Mouse (Mus musculus) myocyte (in vitro differentiated cells): ENCODE data around the gene Ocel1. TPM values are rescaled to one million over a fixed set of nuclear protein-coding genes. Genes with fewer than 3 reads are reported as not detected.

Experiments
- H3K27me3 ChIP-seq: one replicate; pipeline ENCODE4 v1.6.1; 2011; ENCODE audit not compliant: control insufficient read depth, insufficient read depth, insufficient read length
- H3K36me3 ChIP-seq: one replicate; pipeline ENCODE4 v1.6.1; 2011; ENCODE audit not compliant: control insufficient read depth, insufficient read depth
- H3K4me2 ChIP-seq: one replicate; pipeline ENCODE4 v1.6.1; 2011; ENCODE audit warnings: low read depth, control low read depth
- H3K4me3 ChIP-seq: one replicate; pipeline ENCODE4 v1.5.1; 2011; ENCODE audit warnings: mild to moderate bottlenecking, control low read depth, moderate library complexity
- H3K79me2 ChIP-seq: one replicate; pipeline ENCODE4 v1.6.1; 2011; ENCODE audit not compliant: control insufficient read depth, insufficient read depth
- H3ac ChIP-seq: one replicate; pipeline ENCODE4 v1.6.1; 2011; ENCODE audit not compliant: control insufficient read depth, insufficient read length
- CEBPB ChIP-seq: IDR thresholded peaks from 2 replicates; pipeline ENCODE4 v1.6.1; 2011; ENCODE audit warnings: mild to moderate bottlenecking, moderate library complexity; ENCODE audit not compliant: poor library complexity, insufficient read depth, severe bottlenecking
- E2F4 ChIP-seq: IDR thresholded peaks from one replicate; pipeline ENCODE4 v1.6.1; 2011; ENCODE audit warnings: mild to moderate bottlenecking, control low read depth, moderate library complexity; ENCODE audit not compliant: insufficient read depth
- MAX ChIP-seq: IDR thresholded peaks from one replicate; pipeline ENCODE4 v1.6.1; 2011; ENCODE audit warnings: low read depth, mild to moderate bottlenecking, control low read depth
- MYOD1 ChIP-seq, 3 experiments: IDR thresholded peaks; one replicate each; pipeline ENCODE4 v1.6.1; 2011; ENCODE audit warnings: control low read depth in 2 of 3, low read depth in 2 of 3, mild to moderate bottlenecking in 2 of 3, moderate library complexity in 1 of 3; ENCODE audit not compliant: insufficient read length in 2 of 3, control insufficient read depth in 1 of 3
- MYOG ChIP-seq, 3 experiments: IDR thresholded peaks; one replicate each; pipeline ENCODE4 v1.6.1; 2011; ENCODE audit warnings: control low read depth in 2 of 3, low read depth in 2 of 3, mild to moderate bottlenecking in 2 of 3; ENCODE audit not compliant: insufficient read length in 2 of 3, control insufficient read depth in 1 of 3, insufficient read depth in 1 of 3
- POLR2A ChIP-seq: IDR thresholded peaks from one replicate; pipeline ENCODE4 v1.6.1; 2011; ENCODE audit warnings: low read depth, mild to moderate bottlenecking, control low read depth, moderate library complexity; ENCODE audit not compliant: insufficient read length
- POLR2AphosphoS2 ChIP-seq: IDR thresholded peaks from one replicate; pipeline ENCODE4 v1.6.1; 2011; ENCODE audit warnings: low read depth, control low read depth; ENCODE audit not compliant: insufficient read length
- REST ChIP-seq: IDR thresholded peaks from one replicate; pipeline ENCODE4 v1.6.1; 2011; ENCODE audit warnings: mild to moderate bottlenecking, control low read depth, moderate library complexity; ENCODE audit not compliant: insufficient read depth, insufficient read length
- SRF ChIP-seq: IDR thresholded peaks from one replicate; pipeline ENCODE4 v1.6.1; 2011; ENCODE audit warnings: low read depth; ENCODE audit not compliant: control insufficient read depth, insufficient read length
- TCF12 ChIP-seq: IDR thresholded peaks from one replicate; pipeline ENCODE4 v1.6.1; 2011; ENCODE audit warnings: mild to moderate bottlenecking, control low read depth; ENCODE audit not compliant: poor library complexity, insufficient read depth, severe bottlenecking
- TCF3 ChIP-seq: IDR thresholded peaks from one replicate; pipeline ENCODE4 v1.6.1; 2011; ENCODE audit warnings: low read depth, control low read depth; ENCODE audit not compliant: insufficient read length
- USF1 ChIP-seq: IDR thresholded peaks from one replicate; pipeline ENCODE4 v1.6.1; 2011; ENCODE audit warnings: low read depth, mild to moderate bottlenecking, control low read depth, moderate library complexity
- polyA plus RNA-seq: library from polyadenylated mRNA; unstranded; fragments of >200 nt; fragmentation: generic; extraction: Trizol; gene quantifications from one replicate; pipeline ENCODE4 v1.2.1, GENCODE M21; 2012; ENCODE audit warnings: missing spikeins

Ocel1 gene
- polyA plus RNA-seq, 1 experiment: 15.2 TPM

DNA sequence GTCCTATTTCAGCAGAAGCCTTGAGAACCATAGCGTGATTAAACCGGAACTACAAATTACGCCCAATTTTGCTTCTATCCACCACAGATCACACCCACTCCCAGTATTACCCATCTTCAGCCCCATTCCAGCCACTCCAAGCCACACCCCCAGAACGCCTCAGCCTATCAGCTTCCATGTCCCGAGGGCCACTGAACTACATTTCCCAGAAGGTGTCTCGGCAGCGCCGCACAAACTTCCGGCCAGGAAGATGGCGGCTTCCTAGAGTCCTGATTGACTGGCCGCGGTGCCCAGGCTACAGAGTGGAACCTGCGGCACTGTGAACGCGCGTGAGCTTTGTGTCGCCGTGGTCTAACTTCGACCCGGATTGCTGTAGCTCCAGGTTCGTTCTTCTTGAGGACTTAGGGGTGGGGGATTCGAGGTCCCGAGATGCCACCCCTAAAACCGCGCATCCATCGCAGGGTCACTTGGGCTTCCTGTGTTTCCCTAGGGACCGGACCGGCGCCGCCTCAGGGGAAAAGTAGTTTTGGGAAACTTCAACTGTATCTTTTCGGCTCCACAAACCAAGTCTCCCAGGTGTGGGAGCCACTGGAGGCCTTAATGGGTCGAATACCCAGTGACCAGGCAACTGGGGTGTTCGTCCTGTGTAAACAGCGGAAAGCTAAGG, 25.7 kb downstream of the Ocel1 start, which contains the start of gene Babam1:
Gene Babam1, plus strand, starts transcription at position 223 of the 667 bp plus-strand sequence.
- Histone ChIP-seq H3K4me3 (peak within 1 kb of the TSS; percentile 81), H3K4me2 (peak within 1 kb of the TSS; percentile 98), H3K79me2 (peaks cover 16% of the 10 kb centered on the region), H3K36me3 (no peaks in the 10 kb centered on the region), H3ac (peak within 1 kb of the TSS; percentile 73), H3K27me3 (no peaks in the 10 kb centered on the region)
- peak; percentile 57 for TF ChIP-seq POLR2AphosphoS2
- TF ChIP-seq USF1: no peak
- TF ChIP-seq POLR2A: peak; percentile 73

DNA sequence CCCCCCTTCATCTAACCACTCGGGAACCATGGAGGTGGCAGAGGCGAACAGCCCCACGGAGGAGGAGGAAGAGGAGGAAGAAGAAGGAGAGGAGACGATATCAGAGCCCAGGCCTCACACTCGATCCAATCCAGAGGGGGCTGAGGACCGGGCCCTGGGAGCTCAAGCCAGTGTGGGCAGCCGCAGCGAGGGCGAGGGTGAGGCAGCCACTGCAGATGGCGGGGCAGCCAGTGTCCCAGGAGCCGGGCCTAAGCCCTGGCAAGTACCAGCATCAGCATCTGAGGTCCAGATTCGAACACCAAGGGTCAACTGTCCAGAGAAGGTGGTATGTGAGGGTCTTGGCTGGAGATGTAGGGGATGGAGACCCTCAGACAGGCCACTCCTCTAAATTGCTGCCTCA, 26.6 kb downstream of the Ocel1 start:
- H3K79me2 ChIP-seq: peaks cover 16% of the 10 kb centered on the region
- H3K27me3 ChIP-seq: no peaks in the 10 kb centered on the region
- H3ac ChIP-seq: peak overlapping the region; percentile 73
- H3K36me3 ChIP-seq: no peaks in the 10 kb centered on the region
- TF ChIP-seq TCF3 (no peak), TCF12 (no peak), USF1 (no peak), SRF (no peak), E2F4 (no peak)
- peak overlapping the region; percentile 98 for H3K4me2 ChIP-seq
- H3K4me3 ChIP-seq: peak overlapping the region; percentile 81

GRCm38 (mm10) chr8:71400826-71401225, 29.7 kb downstream of the Ocel1 start:
- Histone ChIP-seq H3K27me3 (no peaks in the 10 kb centered on the region), H3K79me2 (peaks cover 16% of the 10 kb centered on the region), H3ac (no peak overlapping the region), H3K4me2 (no peak overlapping the region), H3K36me3 (no peaks in the 10 kb centered on the region), H3K4me3 (no peak overlapping the region)
- TF ChIP-seq POLR2A: no peak
- no peak for TF ChIP-seq MAX
- no peak for TF ChIP-seq MYOD1 (IDR thresholded peaks at IDR 0.05; ENCODE audit: control insufficient read depth in 1 of 3, insufficient read length in 2 of 3, low read depth in 2 of 3)
- TF ChIP-seq SRF: no peak

- Histone ChIP-seq H3K36me3 (no peaks in the 10 kb centered on the region), H3K79me2 (peaks cover 16% of the 10 kb centered on the region), H3K4me3 (no peak overlapping the region), H3K4me2 (no peak overlapping the region), H3K27me3 (no peaks in the 10 kb centered on the region), H3ac (no peak overlapping the region)
- no peak for TF ChIP-seq MYOD1 (IDR thresholded peaks at IDR 0.05; ENCODE audit: control insufficient read depth in 1 of 3, insufficient read length in 2 of 3, low read depth in 2 of 3)
- TF ChIP-seq CEBPB: no peak
- no peak for TF ChIP-seq REST
- TF ChIP-seq POLR2AphosphoS2: peak; percentile 57
- TF ChIP-seq E2F4: no peak
- no peak for TF ChIP-seq SRF
- TF ChIP-seq MYOG (IDR thresholded peaks at IDR 0.05; ENCODE audit: control insufficient read depth in 1 of 3, insufficient read depth in 1 of 3, insufficient read length in 2 of 3, low read depth in 2 of 3): no peak
These were observed 30.4 kb downstream of the Ocel1 start for GRCm38 (mm10) chr8:71401454-71401853.

DNA sequence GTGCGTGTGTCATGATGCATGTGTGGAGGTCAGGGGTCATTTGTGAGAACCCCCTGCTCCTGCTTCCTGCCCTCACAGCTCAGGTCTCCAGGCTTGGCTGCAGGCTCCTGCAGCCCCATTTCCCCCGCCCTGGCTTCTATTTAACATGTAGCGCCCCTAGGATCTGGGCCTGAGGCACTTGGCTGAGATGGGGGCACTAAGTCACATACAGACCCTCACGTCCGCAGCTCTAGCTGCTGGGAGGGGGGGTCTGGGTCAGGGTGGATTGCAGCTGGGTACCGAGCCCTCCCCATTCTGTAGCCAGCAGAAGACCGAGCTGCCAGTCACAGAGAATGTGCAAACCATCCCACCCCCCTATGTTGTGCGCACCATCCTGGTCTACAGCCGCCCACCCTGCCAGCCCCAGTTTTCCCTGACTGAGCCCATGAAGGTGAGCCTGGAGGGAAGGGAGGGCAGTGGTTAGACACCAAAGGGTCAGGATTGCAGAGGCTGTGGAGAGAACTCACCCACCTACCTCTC, 31.4 kb downstream of the Ocel1 start:
- H3K27me3 ChIP-seq: no peaks in the 10 kb centered on the region
- H3K4me2 ChIP-seq: no peak overlapping the region
- no peak overlapping the region for H3ac ChIP-seq
- H3K36me3 ChIP-seq: peaks cover under 1% of the 10 kb centered on the region
- H3K4me3 ChIP-seq: no peak overlapping the region
- TF ChIP-seq MYOD1 (IDR thresholded peaks at IDR 0.05; ENCODE audit: control insufficient read depth in 1 of 3, insufficient read length in 2 of 3, low read depth in 2 of 3) (no peak), E2F4 (no peak), POLR2A (no peak), USF1 (no peak), REST (no peak), POLR2AphosphoS2 (no peak), CEBPB (no peak), MYOG (IDR thresholded peaks at IDR 0.05; ENCODE audit: control insufficient read depth in 1 of 3, insufficient read depth in 1 of 3, insufficient read length in 2 of 3, low read depth in 2 of 3) (no peak), TCF12 (no peak), MAX (no peak), SRF (no peak), TCF3 (no peak)
- H3K79me2 ChIP-seq: peaks cover 9% of the 10 kb centered on the region
